Mouse (Mus musculus): ENCODE results near the gene Atf1.

Gene Atf1

GRCm38 (mm10) chr15:100227663-100228534 lies at the start of gene Atf1:
Gene Atf1 (plus strand): TSS chr15:100227819.
- peak; percentile 60 for ATAC-seq (ENCODE audit: insufficient number of reproducible peaks, low FRiP score, low TSS enrichment)

GRCm38 (mm10) chr15:100178487-100178886 lies 49.1 kb upstream of the Atf1 start:
- ATAC-seq (ENCODE audit: insufficient number of reproducible peaks, low FRiP score, low TSS enrichment), result no peak

- 0 out of 2 replicates have a peak, but pooled peaks have one; percentile 36 for ATAC-seq (ENCODE audit: insufficient number of reproducible peaks, low FRiP score, low TSS enrichment)
These were observed 47.9 kb upstream of the Atf1 start for GRCm38 (mm10) chr15:100179685-100180084.

GRCm38 (mm10) chr15:100180221-100180620 lies 47.4 kb upstream of the Atf1 start:
- ATAC-seq (ENCODE audit: insufficient number of reproducible peaks, low FRiP score, low TSS enrichment), result peak; percentile 83

- ATAC-seq (ENCODE audit: insufficient number of reproducible peaks, low FRiP score, low TSS enrichment), result no peak
These were observed 45.8 kb upstream of the Atf1 start for GRCm38 (mm10) chr15:100181841-100182240.

GRCm38 (mm10) chr15:100182526-100183280 lies 44.9 kb upstream of the Atf1 start:
- no peak for ATAC-seq (ENCODE audit: insufficient number of reproducible peaks, low FRiP score, low TSS enrichment)

GRCm38 (mm10) chr15:100183510-100183909 lies 44.1 kb upstream of the Atf1 start:
- ATAC-seq (ENCODE audit: insufficient number of reproducible peaks, low FRiP score, low TSS enrichment), result no peak

GRCm38 (mm10) chr15:100184821-100185496 lies 42.7 kb upstream of the Atf1 start:
- no peak for ATAC-seq (ENCODE audit: insufficient number of reproducible peaks, low FRiP score, low TSS enrichment)

GRCm38 (mm10) chr15:100186234-100186633 lies 41.4 kb upstream of the Atf1 start:
- no peak for ATAC-seq (ENCODE audit: insufficient number of reproducible peaks, low FRiP score, low TSS enrichment)

GRCm38 (mm10) chr15:100186882-100187672 lies 40.5 kb upstream of the Atf1 start:
- ATAC-seq (ENCODE audit: insufficient number of reproducible peaks, low FRiP score, low TSS enrichment), result no peak

GRCm38 (mm10) chr15:100188542-100188941 lies 39.1 kb upstream of the Atf1 start:
- ATAC-seq (ENCODE audit: insufficient number of reproducible peaks, low FRiP score, low TSS enrichment), result no peak

- ATAC-seq (ENCODE audit: insufficient number of reproducible peaks, low FRiP score, low TSS enrichment), result no peak
These were observed 38.6 kb upstream of the Atf1 start for GRCm38 (mm10) chr15:100188962-100189404.

- ATAC-seq (ENCODE audit: insufficient number of reproducible peaks, low FRiP score, low TSS enrichment), result no peak
These were observed 37.5 kb upstream of the Atf1 start for GRCm38 (mm10) chr15:100190083-100190482.

- peak; percentile 63; the same call in 1 of the 2 replicates for ATAC-seq (ENCODE audit: insufficient number of reproducible peaks, low FRiP score, low TSS enrichment)
These were observed 28.5 kb upstream of the Atf1 start for GRCm38 (mm10) chr15:100198983-100199745.

GRCm38 (mm10) chr15:100199790-100200189 lies 27.8 kb upstream of the Atf1 start:
- peak; percentile 89 for ATAC-seq (ENCODE audit: insufficient number of reproducible peaks, low FRiP score, low TSS enrichment)

GRCm38 (mm10) chr15:100201806-100202205 lies 25.8 kb upstream of the Atf1 start:
- no peak for ATAC-seq (ENCODE audit: insufficient number of reproducible peaks, low FRiP score, low TSS enrichment)

- no peak for ATAC-seq (ENCODE audit: insufficient number of reproducible peaks, low FRiP score, low TSS enrichment)
These were observed 25.1 kb upstream of the Atf1 start for GRCm38 (mm10) chr15:100202431-100203015.

GRCm38 (mm10) chr15:100204574-100204973 lies 23.0 kb upstream of the Atf1 start:
- ATAC-seq (ENCODE audit: insufficient number of reproducible peaks, low FRiP score, low TSS enrichment), result no peak

- ATAC-seq (ENCODE audit: insufficient number of reproducible peaks, low FRiP score, low TSS enrichment), result no peak
These were observed 17.6 kb upstream of the Atf1 start for GRCm38 (mm10) chr15:100210013-100210412.
